Mouse (Mus musculus): ENCODE results near the gene Chn2.

DNA sequence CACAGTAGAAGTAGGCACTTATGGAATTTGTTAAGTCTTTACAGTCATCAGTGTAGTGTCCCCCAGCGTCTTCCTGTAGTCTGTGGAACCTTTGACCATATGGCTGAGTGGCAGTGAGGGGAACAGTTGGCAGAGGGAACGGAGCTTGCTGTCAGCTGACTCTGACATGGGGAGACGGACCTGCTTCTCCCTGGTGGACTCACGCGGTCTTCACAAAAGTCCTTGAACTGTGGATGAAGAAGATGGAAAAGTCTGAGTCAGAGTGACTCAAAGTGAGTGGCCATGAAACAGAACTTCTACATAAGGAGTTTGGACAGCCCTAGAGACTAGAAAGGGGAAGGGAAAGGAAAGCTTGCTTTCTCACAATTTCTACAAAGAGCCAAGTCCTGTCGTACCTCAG, 36.1 kb downstream of the Chn2 start:
- TF ChIP-seq GATA1 (IDR thresholded peaks at IDR 0.05; ENCODE audit: borderline replicate concordance, low read length) (no peak), FLI1 (IDR thresholded peaks at IDR 0.05; ENCODE audit: low read length) (no peak)
